Mouse (Mus musculus): ENCODE measurements around the gene Hivep3. TPM values are rescaled to one million over a fixed set of nuclear protein-coding genes. Genes with fewer than 3 reads are reported as not detected.

Gene Hivep3
- total and polyA plus RNA-seq, 3 experiments: 14.4 to 32.3 (median 21.2) TPM

DNA sequence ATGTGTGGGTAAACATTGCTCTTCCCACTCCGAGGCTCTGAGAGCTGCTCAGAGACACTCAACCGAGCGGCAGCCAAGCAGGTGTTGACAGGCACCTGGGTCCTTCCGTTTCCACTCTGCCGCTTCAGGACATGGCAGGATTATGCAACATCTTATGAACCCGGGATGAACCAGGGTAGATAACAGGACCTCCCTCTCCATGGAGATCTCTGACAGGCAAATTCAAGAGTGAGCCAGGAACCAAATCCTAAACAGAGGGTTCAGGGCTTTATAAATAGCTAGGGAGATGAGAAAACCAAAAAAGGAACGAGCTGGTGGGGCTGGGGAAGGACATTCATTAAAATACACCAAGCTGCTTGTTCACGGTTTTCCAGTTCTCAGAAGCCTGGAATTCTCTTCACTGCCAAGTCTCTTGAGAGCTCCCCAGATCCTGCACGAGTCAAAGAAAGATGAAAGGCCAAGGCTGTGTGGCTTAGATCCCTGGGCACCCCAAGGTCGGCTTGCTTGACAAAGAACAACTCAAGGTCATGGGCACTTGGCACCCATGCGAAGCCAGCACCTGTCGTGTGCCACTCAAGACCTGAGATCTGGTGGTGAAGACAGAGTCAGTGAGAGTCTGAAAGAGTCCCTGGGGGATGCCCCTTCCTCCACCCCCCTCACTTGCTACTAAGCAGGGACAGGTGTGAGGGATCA, 215.5 kb downstream of the Hivep3 start:
- no peak for DNase-seq (ENCODE audit: extremely low read depth)
- no peak overlapping the region for H3K4me3 ChIP-seq (replicated peaks in 1 of 3; ENCODE audit: low read depth in 2 of 3, low read length in 2 of 3, poor library complexity in 1 of 3)
- H3K36me3 ChIP-seq (replicated peaks in 1 of 2; ENCODE audit: control insufficient read depth in 1 of 2, insufficient read depth in 1 of 2, low read length in 1 of 2): no peaks in the 10 kb centered on the region
- no peak overlapping the region for H3K27ac ChIP-seq (ENCODE audit: insufficient read depth, low read depth)
- TF ChIP-seq TCF12 (IDR thresholded peaks at IDR 0.05; ENCODE audit: low read depth, low read length) (peak; percentile 50; the same call in 1 of the 2 replicates), MYC (IDR thresholded peaks at IDR 0.05; ENCODE audit: low read depth, low read length) (no peak), BHLHE40 (IDR thresholded peaks at IDR 0.05; ENCODE audit: low read depth, low read length) (peak; percentile 37), JUN (IDR thresholded peaks at IDR 0.05; ENCODE audit: insufficient read depth, low read depth, low read length) (no peak), ZNF384 (IDR thresholded peaks at IDR 0.05; ENCODE audit: low read depth, low read length) (no peak), HCFC1 (IDR thresholded peaks at IDR 0.05; ENCODE audit: low read depth, low read length) (no peak), CTCF (conservative IDR thresholded peaks at IDR 0.05 in 1 of 2, IDR thresholded peaks at IDR 0.05 in 1 of 2; ENCODE audit: low read depth in 2 of 2, low read length in 2 of 2) (no peak), EP300 (IDR thresholded peaks at IDR 0.05; ENCODE audit: low read length) (0 out of 2 replicates have a peak, but pooled peaks have one; percentile 18)
- no peak overlapping the region for H3K9ac ChIP-seq (ENCODE audit: insufficient read depth, low read depth)
- dilution Hi-C loops (cut with MboI; ENCODE audit: extremely low pct_ligation_motif_present, extremely low pct_unique_long_range_greater_than_20kb, low sequenced_read_pairs): no loop called here
- in situ Hi-C loops (cut with MboI; ENCODE audit: low pct_ligation_motif_present, low pct_unique_long_range_greater_than_20kb, low sequenced_read_pairs): no loop called here
- no peaks in the 10 kb centered on the region for H3K27me3 ChIP-seq (replicated peaks)
- H3K79me2 ChIP-seq (replicated peaks; ENCODE audit: control insufficient read depth, extremely low read depth, insufficient read depth, poor library complexity, severe bottlenecking): no peaks in the 10 kb centered on the region
- H3K9me3 ChIP-seq (replicated peaks; ENCODE audit: low read length): peaks cover 19% of the 10 kb centered on the region
- H3K4me2 ChIP-seq (ENCODE audit: insufficient read depth, low read depth, poor library complexity, severe bottlenecking): no peak overlapping the region
- peaks cover 24 to 42% of the 10 kb centered on the region in 2 experiments for H3K4me1 ChIP-seq (ENCODE audit: control insufficient read depth in 1 of 2, insufficient read depth in 2 of 2)

GRCm38 (mm10) chr4:119950181-119950580, 216.6 kb downstream of the Hivep3 start:
- no peak overlapping the region for H3K27ac ChIP-seq (ENCODE audit: insufficient read depth, low read depth)
- no peak overlapping the region for H3K9ac ChIP-seq (ENCODE audit: insufficient read depth, low read depth)
- dilution Hi-C loops (cut with MboI; ENCODE audit: extremely low pct_ligation_motif_present, extremely low pct_unique_long_range_greater_than_20kb, low sequenced_read_pairs) (no loop called here), in situ Hi-C loops (cut with MboI; ENCODE audit: low pct_ligation_motif_present, low pct_unique_long_range_greater_than_20kb, low sequenced_read_pairs) (no loop called here)
- H3K9me3 ChIP-seq (replicated peaks; ENCODE audit: low read length): peaks cover 12% of the 10 kb centered on the region
- DNase-seq (ENCODE audit: extremely low read depth): no peak
- H3K4me1 ChIP-seq (ENCODE audit: control insufficient read depth in 1 of 2, insufficient read depth in 2 of 2): peaks cover 24 to 42% of the 10 kb centered on the region in 2 experiments
- H3K4me2 ChIP-seq (ENCODE audit: insufficient read depth, low read depth, poor library complexity, severe bottlenecking): no peak overlapping the region
- no peak for TF ChIP-seq CTCF (conservative IDR thresholded peaks at IDR 0.05 in 1 of 2, IDR thresholded peaks at IDR 0.05 in 1 of 2; ENCODE audit: low read depth in 2 of 2, low read length in 2 of 2)
- TF ChIP-seq USF2 (conservative IDR thresholded peaks at IDR 0.05; ENCODE audit: low read depth, low read length): no peak
- TF ChIP-seq POLR2A (IDR thresholded peaks at IDR 0.05; ENCODE audit: low read depth, low read length): no peak
- TF ChIP-seq SMC3 (IDR thresholded peaks at IDR 0.05; ENCODE audit: low read depth, low read length): no peak
- no peak for TF ChIP-seq E2F4 (IDR thresholded peaks at IDR 0.05; ENCODE audit: insufficient replicate concordance, low read depth, low read length)
- TF ChIP-seq ZC3H11A (IDR thresholded peaks at IDR 0.05; ENCODE audit: low read depth, low read length): no peak
- TF ChIP-seq CHD1 (IDR thresholded peaks at IDR 0.05; ENCODE audit: low read depth, low read length): no peak
- no peak for TF ChIP-seq EP300 (IDR thresholded peaks at IDR 0.05; ENCODE audit: low read length)
- TF ChIP-seq ZMIZ1 (IDR thresholded peaks at IDR 0.05; ENCODE audit: low read depth, low read length): no peak
- H3K4me3 ChIP-seq (replicated peaks in 1 of 3; ENCODE audit: low read depth in 2 of 3, low read length in 2 of 3, poor library complexity in 1 of 3): no peak overlapping the region
- no peaks in the 10 kb centered on the region for H3K36me3 ChIP-seq (replicated peaks in 1 of 2; ENCODE audit: control insufficient read depth in 1 of 2, insufficient read depth in 1 of 2, low read length in 1 of 2)
- H3K79me2 ChIP-seq (replicated peaks; ENCODE audit: control insufficient read depth, extremely low read depth, insufficient read depth, poor library complexity, severe bottlenecking): no peaks in the 10 kb centered on the region
- no peaks in the 10 kb centered on the region for H3K27me3 ChIP-seq (replicated peaks)
